Mouse (Mus musculus) MN1 (cell line): Measurements from ENCODE around the gene Kdm4b.

ENCODE experiments used
- DNase-seq: peaks from one replicate; pipeline ENCODE4 v3.0.0-alpha.2; 2016; ENCODE audit warnings: low spot score

Kdm4b gene

GRCm38 (mm10) chr17:56442316-56442715 is 116.5 kb downstream of the Kdm4b start:
- DNase-seq = no peak

DNA sequence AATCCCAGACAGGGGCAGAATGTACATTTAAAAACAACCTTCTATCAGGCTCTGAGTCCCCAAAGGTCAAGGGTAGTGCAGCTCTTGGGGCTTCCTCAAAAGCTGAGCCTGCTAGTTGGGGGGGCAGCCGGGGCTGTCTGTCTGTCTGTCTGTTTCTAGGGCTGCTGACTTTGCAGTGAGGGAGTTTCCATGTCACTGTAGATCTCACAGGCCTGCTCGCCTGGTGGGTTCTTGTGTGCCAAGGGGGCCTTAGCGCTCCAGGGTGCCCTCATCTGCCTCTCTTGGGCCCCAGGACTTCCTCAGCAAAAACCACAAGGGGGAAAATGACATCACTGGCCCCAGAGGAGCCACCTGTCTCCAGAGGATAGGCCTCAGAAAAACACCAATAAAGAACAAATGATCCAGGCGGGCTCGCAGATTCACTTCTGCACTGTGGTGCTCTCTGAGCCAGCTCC is 117.5 kb downstream of the Kdm4b start:
- DNase-seq = no peak

- no peak for DNase-seq
Measured at GRCm38 (mm10) chr17:56444771-56445170, 118.9 kb downstream of the Kdm4b start.

- DNase-seq = no peak
Measured at GRCm38 (mm10) chr17:56445397-56445796, 119.5 kb downstream of the Kdm4b start.

GRCm38 (mm10) chr17:56447716-56448115 is 121.9 kb downstream of the Kdm4b start:
- no peak for DNase-seq
